In the genomic region with DNA sequence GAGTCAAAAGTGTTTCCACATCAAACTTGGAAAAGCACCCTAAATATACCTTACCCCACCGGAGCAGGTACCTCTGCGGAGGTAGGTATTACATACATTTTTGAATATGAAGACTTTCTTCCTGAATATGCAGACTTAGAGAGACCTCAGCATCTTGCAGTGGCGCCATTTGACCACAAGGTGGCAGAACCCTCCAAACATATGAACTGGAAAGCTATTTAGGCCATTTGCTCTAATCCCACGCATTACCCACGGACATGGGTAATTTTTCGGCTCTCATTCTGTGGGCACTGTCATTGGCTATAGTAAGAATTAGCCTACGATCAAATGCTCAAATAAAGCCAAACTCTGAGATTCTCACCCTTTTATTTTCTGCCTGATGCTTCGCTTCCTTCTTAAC, we compare ENCODE assay signal across 8 mouse cellular contexts.
DNase-seq lines count a peak whose midpoint lies in the region; ATAC-seq lines count a peak whose summit lies in the region.

No protein-coding gene starts in this region.

- H3K36me3 ChIP-seq in forebrain, embryonic 13.5 days (ENCODE audit: poor library complexity, severe bottlenecking), result no peaks in the 10 kb centered on the region

- H3K9me3 ChIP-seq in forebrain, embryonic 13.5 days (replicated peaks), result no peaks in the 10 kb centered on the region

- peaks cover 4% of the 10 kb centered on the region; the same call in 1 of the 2 replicates for H3K4me1 ChIP-seq in forebrain, embryonic 13.5 days

- 13% methylated on average over 8 of the region's 8 CpGs for WGBS in forebrain, embryonic 13.5 days

- peak; percentile 68 for ATAC-seq in cerebellum, adult (ENCODE audit: insufficient number of reproducible peaks, low FRiP score, low TSS enrichment)
- peak; percentile 51; the same call in 1 of the 2 replicates for ATAC-seq in forebrain, embryonic 13.5 days
- no peak for ATAC-seq in erythroblast, adult 5-6 weeks (replicated peaks; ENCODE audit: low FRiP score, poor library complexity, severe bottlenecking)

- no peaks in the 10 kb centered on the region for H3K27me3 ChIP-seq in forebrain, embryonic 13.5 days

- H3K27ac ChIP-seq in forebrain, embryonic 13.5 days, result no peak overlapping the region

- DNase-seq in Muller cell, postnatal 12 days (ENCODE audit: inconsistent ontology term), result peak; percentile 69
- peak; percentile 53 to 68 for DNase-seq in heart, postnatal 14 days
- peak; percentile 73 to 81 for DNase-seq in layer of hippocampus, postnatal 10 days (ENCODE audit: low spot score in 2 of 2)
- DNase-seq in lung, postnatal 36 days, result peak; percentile 75
- peak; percentile 74 to 81 for DNase-seq in right cerebral cortex, postnatal 10 days (ENCODE audit: low spot score in 2 of 2)

- peak overlapping the region; percentile 45 for H3K4me2 ChIP-seq in forebrain, embryonic 13.5 days

- H3K9ac ChIP-seq in forebrain, embryonic 13.5 days, result no peak overlapping the region

- intact Hi-C loops in heart, postnatal 14 days (cut with DNase I), result loop anchor here (1.0 to 10.0 kb wide), 4 partner anchors 59 to 502 kb away; no protein-coding TSS in a partner anchor

- no peak overlapping the region; the same call in 1 of the 2 replicates for H3K4me3 ChIP-seq in forebrain, embryonic 13.5 days
